Mouse (Mus musculus): ENCODE measurements around the gene Bax. TPM values are rescaled to one million over a fixed set of nuclear protein-coding genes. Genes with fewer than 3 reads are reported as not detected.

Gene Bax
- total and polyA plus RNA-seq, 2 experiments from 2014 or later: 131 to 253 TPM

GRCm38 (mm10) chr7:45447325-45447990 is 19.2 kb downstream of the Bax start:
- ATAC-seq (peak; percentile 58), DNase-seq (ENCODE audit: low spot score) (peak; percentile 71)
- 38% methylated on average over 11 of the region's 11 CpGs for WGBS
- Histone ChIP-seq H3K4me2 (ENCODE audit: low read depth, low read length) (no peak overlapping the region), H3K27ac (peak overlapping the region; percentile 17; the same call in 1 of the 2 replicates), H3K9ac (replicated peaks; ENCODE audit: low read length) (no peak overlapping the region), H3K9me3 (ENCODE audit: low read length) (no peaks in the 10 kb centered on the region), H3K4me1 (ENCODE audit: insufficient read depth, low read length) (no peaks in the 10 kb centered on the region), H3K27me3 (ENCODE audit: insufficient read depth, low read length) (no peaks in the 10 kb centered on the region), H3K36me3 (ENCODE audit: insufficient read depth, low read length) (peaks cover 20% of the 10 kb centered on the region), H3K4me3 (ENCODE audit: low read length) (no peak overlapping the region)
- TF ChIP-seq CTCF (IDR thresholded peaks at IDR 0.05; ENCODE audit: low read depth): peak; percentile 67

- no peak overlapping the region for H3K9ac ChIP-seq (replicated peaks; ENCODE audit: low read length)
- H3K27me3 ChIP-seq (ENCODE audit: insufficient read depth, low read length): no peaks in the 10 kb centered on the region
- H3K36me3 ChIP-seq (ENCODE audit: insufficient read depth, low read length): peaks cover 18% of the 10 kb centered on the region
- TF ChIP-seq CTCF (IDR thresholded peaks at IDR 0.05; ENCODE audit: low read depth): no peak
- ATAC-seq (no peak), DNase-seq (ENCODE audit: low spot score) (no peak)
- no peaks in the 10 kb centered on the region for H3K9me3 ChIP-seq (ENCODE audit: low read length)
- no peak overlapping the region for H3K4me3 ChIP-seq (ENCODE audit: low read length)
- no peak overlapping the region for H3K4me2 ChIP-seq (ENCODE audit: low read depth, low read length)
- no peaks in the 10 kb centered on the region for H3K4me1 ChIP-seq (ENCODE audit: insufficient read depth, low read length)
- H3K27ac ChIP-seq: no peak overlapping the region
Observed at GRCm38 (mm10) chr7:45446589-45446988, 20.1 kb downstream of the Bax start.

- DNase-seq (ENCODE audit: low spot score) (no peak), ATAC-seq (no peak)
- WGBS: 91% methylated on average over 22 of the region's 22 CpGs
- no peak for TF ChIP-seq CTCF (IDR thresholded peaks at IDR 0.05; ENCODE audit: low read depth)
- Histone ChIP-seq H3K27me3 (ENCODE audit: insufficient read depth, low read length) (no peaks in the 10 kb centered on the region), H3K4me3 (ENCODE audit: low read length) (no peak overlapping the region), H3K27ac (no peak overlapping the region), H3K9me3 (ENCODE audit: low read length) (no peaks in the 10 kb centered on the region), H3K36me3 (ENCODE audit: insufficient read depth, low read length) (peaks cover 20% of the 10 kb centered on the region), H3K9ac (replicated peaks; ENCODE audit: low read length) (no peak overlapping the region), H3K4me1 (ENCODE audit: insufficient read depth, low read length) (no peaks in the 10 kb centered on the region), H3K4me2 (ENCODE audit: low read depth, low read length) (no peak overlapping the region)
Observed at GRCm38 (mm10) chr7:45443526-45444420, 22.9 kb downstream of the Bax start.

GRCm38 (mm10) chr7:45437521-45438276 is 29.0 kb downstream of the Bax start, which contains the start of gene Ruvbl2:
TSS of gene Ruvbl2 (minus strand) at chr7:45438096.
- no peak within 1 kb of the TSS for H3K4me3 ChIP-seq (ENCODE audit: low read length)
- peaks cover 5% of the 10 kb centered on the region for H3K36me3 ChIP-seq (ENCODE audit: insufficient read depth, low read length)
- H3K4me2 ChIP-seq (ENCODE audit: low read depth, low read length): peak within 1 kb of the TSS; percentile 21; the same call in 1 of the 2 replicates
- no peaks in the 10 kb centered on the region for H3K9me3 ChIP-seq (ENCODE audit: low read length)
- 0 out of 2 replicates have a peak within 1 kb of the TSS, but pooled peaks have one; percentile 2 for H3K9ac ChIP-seq (replicated peaks; ENCODE audit: low read length)
- H3K4me1 ChIP-seq (ENCODE audit: insufficient read depth, low read length): peaks cover 17% of the 10 kb centered on the region
- peak; percentile 19; the same call in 1 of the 2 replicates for TF ChIP-seq CTCF (IDR thresholded peaks at IDR 0.05; ENCODE audit: low read depth)
- H3K27ac ChIP-seq: no peak within 1 kb of the TSS
- DNase-seq (ENCODE audit: low spot score) (no peak), ATAC-seq (no peak)
- WGBS: 32% methylated on average over 19 of the region's 19 CpGs
- H3K27me3 ChIP-seq (ENCODE audit: insufficient read depth, low read length): no peaks in the 10 kb centered on the region

GRCm38 (mm10) chr7:45437046-45437445 is 29.7 kb downstream of the Bax start:
- no peak for TF ChIP-seq CTCF (IDR thresholded peaks at IDR 0.05; ENCODE audit: low read depth)
- Histone ChIP-seq H3K36me3 (ENCODE audit: insufficient read depth, low read length) (peaks cover 3% of the 10 kb centered on the region; the same call in 1 of the 2 replicates), H3K9me3 (ENCODE audit: low read length) (no peaks in the 10 kb centered on the region), H3K4me1 (ENCODE audit: insufficient read depth, low read length) (peaks cover 17% of the 10 kb centered on the region), H3K4me2 (ENCODE audit: low read depth, low read length) (peak overlapping the region; percentile 21; the same call in 1 of the 2 replicates), H3K27ac (no peak overlapping the region), H3K4me3 (ENCODE audit: low read length) (no peak overlapping the region), H3K9ac (replicated peaks; ENCODE audit: low read length) (no peak overlapping the region), H3K27me3 (ENCODE audit: insufficient read depth, low read length) (no peaks in the 10 kb centered on the region)
- DNase-seq (ENCODE audit: low spot score) (no peak), ATAC-seq (no peak)
- 33% methylated on average over 6 of the region's 6 CpGs for WGBS

- Histone ChIP-seq H3K4me1 (ENCODE audit: insufficient read depth, low read length) (peaks cover 17% of the 10 kb centered on the region), H3K27me3 (ENCODE audit: insufficient read depth, low read length) (no peaks in the 10 kb centered on the region), H3K4me3 (ENCODE audit: low read length) (no peak overlapping the region), H3K27ac (no peak overlapping the region), H3K4me2 (ENCODE audit: low read depth, low read length) (no peak overlapping the region), H3K9ac (replicated peaks; ENCODE audit: low read length) (no peak overlapping the region), H3K9me3 (ENCODE audit: low read length) (no peaks in the 10 kb centered on the region), H3K36me3 (ENCODE audit: insufficient read depth, low read length) (peaks cover under 1% of the 10 kb centered on the region; the same call in 1 of the 2 replicates)
- TF ChIP-seq CTCF (IDR thresholded peaks at IDR 0.05; ENCODE audit: low read depth): no peak
- ATAC-seq (no peak), DNase-seq (ENCODE audit: low spot score) (no peak)
- 94% methylated on average over 5 of the region's 5 CpGs for WGBS
Observed at GRCm38 (mm10) chr7:45436444-45436843, 30.3 kb downstream of the Bax start.
